Comparison of ENCODE assay signal across 19 mouse cellular contexts in genomic region chr10:127730285-127730932, GRCm38 (mm10). TPM values are rescaled to one million over a fixed set of nuclear protein-coding genes. Genes with fewer than 3 reads are reported as not detected.
A peak's percentile ranks its signal among the peaks of the same experiment; 100 is the strongest.
DNase-seq lines count a peak whose midpoint lies in the region; ATAC-seq and TF ChIP-seq lines count a peak whose summit lies in the region.
"Had no signal": no experiment of that assay in that cellular context is flagged by ENCODE, and none has a peak within 500 bp of the region (broad histone marks: within the 10 kb centered on the region; RNA-seq: fewer than 3 reads in every experiment).

No protein-coding gene starts in this region.

- 29% methylated on average over 11 of the region's 11 CpGs for WGBS in liver, embryonic 16.5 days (ENCODE audit: insufficient replicate concordance)
- 63% methylated on average over 11 of the region's 11 CpGs for WGBS in heart, adult 2 months

- peak overlapping the region; percentile 84 for H3K27ac ChIP-seq in liver, embryonic 16.5 days (ENCODE audit: low read length)
- no peak overlapping the region for H3K27ac ChIP-seq in heart, adult 2 months
- H3K27ac ChIP-seq: embryonic facial prominence, embryonic 15.5 days; intestine, embryonic 15.5 days; lung, embryonic 15.5 days had no signal

- no peak for DNase-seq in frontal cortex, postnatal 14 days (ENCODE audit: low spot score in 2 of 2)
- DNase-seq in right cerebral cortex, adult 2 months (ENCODE audit: low spot score in 2 of 2): peak; percentile 29 to 30
- DNase-seq in right cerebral cortex, postnatal 10 days (ENCODE audit: low spot score in 2 of 2): no peak
- no peak for DNase-seq in heart, adult 2 months
- DNase-seq in cerebellum, postnatal 36 days: no peak
- DNase-seq in layer of hippocampus, postnatal 14 days (ENCODE audit: low spot score in 2 of 2): no peak
- DNase-seq: forebrain, postnatal 0 days; gastrocnemius, postnatal 36 days; heart, postnatal 4 days; layer of hippocampus, adult 9-11 months; thymus, postnatal 14 days had no signal

- no peaks in the 10 kb centered on the region for H3K79me2 ChIP-seq in heart, adult 2 months (replicated peaks; ENCODE audit: control insufficient read depth, insufficient read depth, low read length)

- no peak for TF ChIP-seq CTCF in heart, adult 2 months (IDR thresholded peaks at IDR 0.05)

- H3K4me1 ChIP-seq in liver, embryonic 16.5 days (ENCODE audit: control insufficient read depth, low read depth, low read length): peaks cover 59% of the 10 kb centered on the region
- H3K4me1 ChIP-seq in heart, adult 2 months (ENCODE audit: control insufficient read depth, insufficient read depth, low read length): no peaks in the 10 kb centered on the region
- H3K4me1 ChIP-seq: heart, embryonic 12.5 days; lung, embryonic 15.5 days had no signal

- H3K9me3 ChIP-seq in liver, embryonic 16.5 days (replicated peaks; ENCODE audit: control insufficient read depth, low read length): no peaks in the 10 kb centered on the region; the same call in 1 of the 2 replicates
- H3K9me3 ChIP-seq: embryonic facial prominence, embryonic 15.5 days; heart, embryonic 12.5 days; intestine, embryonic 15.5 days; lung, embryonic 15.5 days had no signal

- H3K27me3 ChIP-seq in liver, embryonic 16.5 days (ENCODE audit: control insufficient read depth, insufficient read depth, low read depth, low read length): no peaks in the 10 kb centered on the region
- H3K27me3 ChIP-seq in heart, adult 2 months (ENCODE audit: control insufficient read depth, insufficient read depth, low read length): no peaks in the 10 kb centered on the region
- H3K27me3 ChIP-seq: lung, embryonic 15.5 days had no signal

- H3K4me2 ChIP-seq in liver, embryonic 16.5 days (ENCODE audit: low read depth, low read length): peak overlapping the region; percentile 47
- H3K4me2 ChIP-seq: embryonic facial prominence, embryonic 15.5 days; heart, embryonic 12.5 days; intestine, embryonic 15.5 days; lung, embryonic 15.5 days had no signal

- no peak for TF ChIP-seq POLR2A in heart, adult 2 months (IDR thresholded peaks at IDR 0.05; ENCODE audit: insufficient read depth, low read depth, low read length)

- H3K9ac ChIP-seq in liver, embryonic 16.5 days (ENCODE audit: low read depth, low read length): peak overlapping the region; percentile 35
- no peak overlapping the region for H3K9ac ChIP-seq in heart, adult 2 months (ENCODE audit: low read depth, low read length)
- H3K9ac ChIP-seq: embryonic facial prominence, embryonic 15.5 days; forebrain, postnatal 0 days; heart, embryonic 12.5 days; intestine, embryonic 15.5 days; lung, embryonic 15.5 days had no signal

- ATAC-seq in frontal cortex, adult (ENCODE audit: low TSS enrichment): peak; percentile 79
- ATAC-seq in liver, embryonic 16.5 days (ENCODE audit: low read depth): peak; percentile 88
- ATAC-seq: forebrain, postnatal 0 days; intestine, embryonic 15.5 days had no signal

- intact Hi-C loops in heart, adult 2 months (cut with DNase I): loop anchor here (5.0 to 10.0 kb wide), 2 partner anchors 38 to 166 kb away; no protein-coding TSS in a partner anchor

- no peak overlapping the region for H3K4me3 ChIP-seq in liver, embryonic 16.5 days (ENCODE audit: low read depth, low read length)
- H3K4me3 ChIP-seq in heart, adult 2 months: no peak overlapping the region
- H3K4me3 ChIP-seq: embryonic facial prominence, embryonic 15.5 days; heart, embryonic 12.5 days; intestine, embryonic 15.5 days; lung, embryonic 15.5 days had no signal

- TF ChIP-seq EP300 in heart, adult 2 months (IDR thresholded peaks at IDR 0.05; ENCODE audit: insufficient read depth, low read depth, low read length): no peak

- no peaks in the 10 kb centered on the region for H3K36me3 ChIP-seq in liver, embryonic 16.5 days (ENCODE audit: control insufficient read depth, insufficient read depth)
- H3K36me3 ChIP-seq in heart, adult 2 months (ENCODE audit: control insufficient read depth, insufficient read depth, low read length): no peaks in the 10 kb centered on the region
- H3K36me3 ChIP-seq: embryonic facial prominence, embryonic 15.5 days; heart, embryonic 12.5 days; intestine, embryonic 15.5 days; lung, embryonic 15.5 days had no signal

RNA-seq across cellular contexts. Expression of gene Tac2, which starts 6.1 kb away (rescaled TPM):
- polyA plus RNA-seq in liver, embryonic 16.5 days (2015; fragmentation: Nextera tagmentation; extraction: Ambion mirVana): 11.3 and 13.1 TPM in 2 replicates
- not detected for total RNA-seq in heart, adult 2 months (2021)
- not detected in 2 replicates for polyA plus RNA-seq in heart, adult 2 months (2012; rRNA removed)
- total RNA-seq in layer of hippocampus, postnatal 14 days (2021): 1 to 10 TPM; 5.2 to 6.3 TPM
- total RNA-seq: adrenal gland, adult 18-20 months; gastrocnemius, postnatal 36 days; heart, postnatal 4 days; neutrophil, adult 5-6 weeks had no signal
- polyA plus RNA-seq: lung, embryonic 15.5 days had no signal

RNA-seq across cellular contexts. Expression of gene Zbtb39, which starts 8.9 kb away (rescaled TPM):
- polyA plus RNA-seq in liver, embryonic 16.5 days (2015; fragmentation: Nextera tagmentation; extraction: Ambion mirVana): 0.69 and 0.70 TPM in 2 replicates
- total RNA-seq in heart, adult 2 months (2021): 1 to 10 TPM; 7.7 to 7.8 TPM
- 4.3 and 6.3 TPM in 2 replicates for polyA plus RNA-seq in heart, adult 2 months (2012; rRNA removed)
- 1 to 10 TPM; 9.1 to 9.5 TPM for total RNA-seq in layer of hippocampus, postnatal 14 days (2021)

RNA-seq across cellular contexts. Expression of gene Gpr182, which starts 21.1 kb away (rescaled TPM):
- 13.4 and 15.6 TPM in 2 replicates for polyA plus RNA-seq in liver, embryonic 16.5 days (2015; fragmentation: Nextera tagmentation; extraction: Ambion mirVana)
- total RNA-seq in heart, adult 2 months (2021): 1 to 10 TPM; 2.6 to 3.9 TPM
- 7.7 and 8.6 TPM in 2 replicates for polyA plus RNA-seq in heart, adult 2 months (2012; rRNA removed)
- total RNA-seq in layer of hippocampus, postnatal 14 days (2021): 1 to 10 TPM; 1.6 TPM

RNA-seq across cellular contexts. Expression of gene Myo1a, which starts 25.4 kb away (rescaled TPM):
- polyA plus RNA-seq in liver, embryonic 16.5 days (2015; fragmentation: Nextera tagmentation; extraction: Ambion mirVana): 0.11 and 0.55 TPM in 2 replicates
- under 1 TPM in 1 of 2 experiments, not detected in 1; 0.08 TPM for total RNA-seq in heart, adult 2 months (2021)
- polyA plus RNA-seq in heart, adult 2 months (2012; rRNA removed): 0.04 and 0.12 TPM in 2 replicates
- under 1 TPM; 0.48 to 0.76 TPM for total RNA-seq in layer of hippocampus, postnatal 14 days (2021)

RNA-seq across cellular contexts. Expression of gene Rdh1, which starts 29.1 kb away (rescaled TPM):
- 0.12 and 0.20 TPM in 2 replicates for polyA plus RNA-seq in liver, embryonic 16.5 days (2015; fragmentation: Nextera tagmentation; extraction: Ambion mirVana)
- under 1 TPM in 1 of 2 experiments, not detected in 1; 0.05 TPM for total RNA-seq in heart, adult 2 months (2021)
- 0.04 TPM in 1 of 2 replicates, not detected in the other for polyA plus RNA-seq in heart, adult 2 months (2012; rRNA removed)
- total RNA-seq in layer of hippocampus, postnatal 14 days (2021): under 1 TPM; 0.09 to 0.24 TPM
- polyA plus RNA-seq: forebrain, postnatal 0 days; heart, embryonic 12.5 days; intestine, embryonic 15.5 days; lung, embryonic 15.5 days had no signal

Comparison
In these comparisons a context has a peak if more than half of its experiments do, and no peak if none do; other contexts are left out.
1. DNase-seq: peak in right cerebral cortex, adult 2 months (2 of 2); none in frontal cortex, postnatal 14 days (0 of 2), right cerebral cortex, postnatal 10 days (0 of 2), heart, adult 2 months (0 of 2), cerebellum, postnatal 36 days (0 of 2) and layer of hippocampus, postnatal 14 days (0 of 2).
2. RNA of gene Tac2, which starts 6.1 kb away (total RNA-seq): 5.2 to 6.3 TPM in layer of hippocampus, postnatal 14 days; not detected in heart, adult 2 months; every median in the first group is over 4 times any median in the second.